Mouse (Mus musculus): ENCODE measurements at regions not wholly inside any gene's neighbourhood (a gene's known extent, or its start where the extent isn't known, plus 50 kb on each side); places are given as distances from the start of the nearest gene placed in this dataset.

DNA sequence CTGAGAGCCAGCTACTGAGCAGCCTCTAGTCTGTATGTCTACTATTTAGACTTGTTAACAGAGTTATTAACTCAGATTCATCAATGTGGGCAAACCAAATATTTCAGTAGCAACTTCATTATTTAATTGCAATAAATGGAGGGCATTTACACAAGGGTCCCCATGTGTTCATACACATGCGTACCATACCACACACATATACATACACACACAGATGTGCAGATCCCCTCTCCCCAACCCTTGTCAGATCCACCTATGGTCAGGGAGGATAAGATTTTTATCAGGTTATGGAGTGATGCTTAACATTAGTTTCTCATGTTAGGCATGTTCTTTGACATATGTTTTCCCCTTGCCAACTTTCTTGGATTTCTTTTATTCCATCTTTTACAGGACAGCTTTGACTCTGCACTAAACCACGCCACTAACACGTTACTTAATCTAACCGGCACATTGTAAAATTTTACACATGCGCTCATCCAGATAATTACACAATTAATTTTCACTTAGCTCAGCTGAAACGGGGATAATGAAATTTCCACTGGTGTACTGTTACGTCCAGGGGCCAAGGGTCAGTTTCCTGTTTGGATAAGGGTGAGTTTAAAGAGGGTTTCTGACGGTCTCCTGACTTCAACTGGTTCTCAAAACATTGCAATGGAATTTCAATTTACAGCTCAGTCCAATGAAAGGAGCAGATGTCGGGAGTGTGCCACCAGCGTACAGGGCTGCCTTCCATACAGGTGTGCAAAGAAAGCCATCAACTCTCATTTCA is 188.3 kb upstream of the Cep162 start:
- TF ChIP-seq POLR2A (IDR thresholded peaks at IDR 0.05; ENCODE audit: borderline replicate concordance, extremely low read depth, insufficient read depth, insufficient read length, poor library complexity, severe bottlenecking) (no peak), CTCF (IDR thresholded peaks at IDR 0.05; ENCODE audit: borderline replicate concordance, extremely low read depth, insufficient read depth, insufficient read length) (no peak)
- no peak for DNase-seq (ENCODE audit: low read depth)

DNA sequence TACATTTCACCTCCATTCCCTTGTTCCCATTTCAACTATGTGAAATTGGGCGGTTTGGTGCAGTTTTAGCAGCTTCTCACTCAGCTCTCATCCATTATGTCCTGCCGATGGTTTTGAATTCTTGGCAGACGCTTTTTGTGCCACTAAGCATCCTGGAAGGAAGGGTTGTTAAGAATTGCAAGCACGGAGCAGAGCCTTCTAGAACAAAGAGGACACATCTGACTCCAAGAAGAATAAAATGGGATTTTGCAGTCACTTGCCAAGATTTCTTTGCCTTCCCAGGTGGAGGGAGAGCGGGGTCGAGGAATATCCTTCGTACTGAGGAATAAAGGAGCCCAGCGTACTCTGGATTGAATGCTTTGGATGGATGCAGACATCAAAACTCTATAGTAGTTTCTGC is 176.7 kb upstream of the Cep162 start:
- DNase-seq (ENCODE audit: low read depth): peak; percentile 82

DNA sequence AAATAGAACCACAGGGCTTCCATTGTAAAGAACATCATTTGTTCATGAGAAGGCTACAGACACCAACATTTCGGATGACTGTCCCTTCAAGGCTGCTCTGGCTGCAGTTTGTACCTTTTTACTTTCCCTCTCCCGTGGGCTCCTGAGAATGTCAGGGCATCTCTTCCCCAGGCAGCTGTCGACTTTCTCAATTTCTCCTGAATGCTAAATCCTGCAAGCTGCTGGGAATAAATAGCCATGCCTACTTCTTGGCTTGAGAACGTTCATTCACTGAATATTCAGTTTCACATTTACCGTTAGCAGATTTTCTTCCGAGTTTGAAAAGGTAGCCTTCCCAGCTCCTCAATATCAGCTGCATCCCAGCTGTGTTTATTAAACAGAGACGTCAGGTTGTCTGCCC is 176.2 kb upstream of the Cep162 start:
- TF ChIP-seq POLR2A (IDR thresholded peaks at IDR 0.05; ENCODE audit: borderline replicate concordance, extremely low read depth, insufficient read depth, insufficient read length, poor library complexity, severe bottlenecking) (no peak), CTCF (IDR thresholded peaks at IDR 0.05; ENCODE audit: borderline replicate concordance, extremely low read depth, insufficient read depth, insufficient read length) (no peak)
- peak; percentile 49 for DNase-seq (ENCODE audit: low read depth)

More for the DNA sequence above, 176.7 kb upstream of the Cep162 start:
- no peak for TF ChIP-seq CTCF (IDR thresholded peaks at IDR 0.05; ENCODE audit: borderline replicate concordance, extremely low read depth, insufficient read depth, insufficient read length)
- TF ChIP-seq POLR2A (IDR thresholded peaks at IDR 0.05; ENCODE audit: borderline replicate concordance, extremely low read depth, insufficient read depth, insufficient read length, poor library complexity, severe bottlenecking): no peak

DNA sequence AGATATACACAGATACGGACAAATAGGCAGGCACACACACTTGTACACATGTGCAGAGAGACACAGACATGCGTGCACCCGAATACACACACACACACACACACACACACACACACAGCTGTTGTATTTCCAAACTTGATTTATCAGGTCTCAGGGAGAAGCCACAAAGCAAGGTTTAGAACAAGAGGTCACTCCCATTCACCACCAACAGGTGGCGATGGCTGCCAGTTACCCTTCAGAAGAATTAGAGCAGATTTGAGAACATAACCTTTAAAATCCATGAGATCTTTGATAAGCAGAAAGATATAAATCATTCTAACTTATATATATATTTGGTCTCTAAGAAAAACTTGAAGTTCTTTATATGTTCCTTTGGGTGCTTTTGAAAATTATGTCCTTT is 169.9 kb upstream of the Cep162 start:
- DNase-seq (ENCODE audit: low read depth): peak; percentile 43
- TF ChIP-seq POLR2A (IDR thresholded peaks at IDR 0.05; ENCODE audit: borderline replicate concordance, extremely low read depth, insufficient read depth, insufficient read length, poor library complexity, severe bottlenecking) (no peak), CTCF (IDR thresholded peaks at IDR 0.05; ENCODE audit: borderline replicate concordance, extremely low read depth, insufficient read depth, insufficient read length) (peak; percentile 58; the same call in 1 of the 2 replicates)

DNA sequence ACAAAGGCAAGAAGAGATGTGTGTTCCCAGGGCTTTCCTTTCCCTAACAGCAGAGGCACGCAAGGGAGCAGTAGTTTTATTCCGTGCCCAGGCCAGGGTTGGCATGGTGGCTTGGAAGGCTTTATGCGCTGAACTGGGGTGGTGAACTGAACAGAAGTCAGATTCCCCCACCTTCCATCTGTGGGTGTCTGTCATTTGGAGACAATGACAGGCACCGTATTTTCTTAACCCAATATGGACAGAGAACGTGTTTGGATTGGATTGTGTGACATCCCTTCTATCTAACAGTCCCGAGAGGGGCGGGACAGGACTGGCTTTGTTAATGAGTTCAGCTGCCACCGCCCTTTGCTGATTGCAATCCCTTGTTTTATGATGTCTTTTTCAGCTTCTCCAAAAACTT is 165.8 kb upstream of the Cep162 start:
- no peak for DNase-seq (ENCODE audit: low read depth)

DNA sequence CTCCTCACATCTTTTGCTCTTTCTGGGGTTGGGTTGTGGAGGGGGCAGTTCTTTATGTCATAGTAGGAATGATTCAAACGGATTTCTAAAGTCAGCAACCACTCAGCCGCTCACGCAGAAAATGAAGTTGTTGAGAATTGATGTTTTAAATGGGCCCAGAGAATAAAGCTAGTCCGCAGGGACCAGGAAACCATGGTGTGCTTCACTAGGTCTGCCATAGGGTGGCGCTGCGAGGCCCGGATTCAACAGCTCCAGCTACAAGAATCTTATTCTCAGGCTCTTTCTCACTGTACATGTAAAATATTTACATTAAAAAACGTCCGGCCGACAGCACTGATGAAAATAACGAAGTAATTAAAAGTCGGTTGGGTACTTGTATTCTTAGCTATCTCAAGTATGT is 164.0 kb upstream of the Cep162 start:
- TF ChIP-seq POLR2A (IDR thresholded peaks at IDR 0.05; ENCODE audit: borderline replicate concordance, extremely low read depth, insufficient read depth, insufficient read length, poor library complexity, severe bottlenecking) (no peak), CTCF (IDR thresholded peaks at IDR 0.05; ENCODE audit: borderline replicate concordance, extremely low read depth, insufficient read depth, insufficient read length) (peak; percentile 81)
- DNase-seq (ENCODE audit: low read depth): peak; percentile 81

More for the DNA sequence above, 165.8 kb upstream of the Cep162 start:
- TF ChIP-seq CTCF (IDR thresholded peaks at IDR 0.05; ENCODE audit: borderline replicate concordance, extremely low read depth, insufficient read depth, insufficient read length) (no peak), POLR2A (IDR thresholded peaks at IDR 0.05; ENCODE audit: borderline replicate concordance, extremely low read depth, insufficient read depth, insufficient read length, poor library complexity, severe bottlenecking) (no peak)

DNA sequence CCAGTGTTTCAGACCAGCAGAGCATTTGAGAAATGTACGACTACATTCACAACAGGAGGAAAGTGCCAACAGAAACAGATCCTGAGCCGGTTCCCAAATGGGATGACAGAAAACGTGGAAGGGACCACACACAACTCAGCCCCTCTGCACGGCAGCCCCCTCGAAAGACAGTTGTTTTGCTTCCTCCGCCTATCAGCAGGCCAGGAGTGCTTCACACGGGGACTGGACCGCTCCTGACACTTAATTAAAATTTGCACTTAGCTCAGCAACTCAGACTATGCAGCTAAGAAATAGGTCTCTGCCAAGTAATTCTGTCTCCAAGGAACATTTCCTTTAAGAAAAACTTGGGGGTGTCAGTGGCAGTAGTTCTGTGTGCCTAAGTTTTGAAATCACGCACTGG is 157.6 kb upstream of the Cep162 start:
- TF ChIP-seq CTCF (IDR thresholded peaks at IDR 0.05; ENCODE audit: borderline replicate concordance, extremely low read depth, insufficient read depth, insufficient read length): no peak
- no peak for TF ChIP-seq POLR2A (IDR thresholded peaks at IDR 0.05; ENCODE audit: borderline replicate concordance, extremely low read depth, insufficient read depth, insufficient read length, poor library complexity, severe bottlenecking)
- peak; percentile 18 for DNase-seq (ENCODE audit: low read depth)

DNA sequence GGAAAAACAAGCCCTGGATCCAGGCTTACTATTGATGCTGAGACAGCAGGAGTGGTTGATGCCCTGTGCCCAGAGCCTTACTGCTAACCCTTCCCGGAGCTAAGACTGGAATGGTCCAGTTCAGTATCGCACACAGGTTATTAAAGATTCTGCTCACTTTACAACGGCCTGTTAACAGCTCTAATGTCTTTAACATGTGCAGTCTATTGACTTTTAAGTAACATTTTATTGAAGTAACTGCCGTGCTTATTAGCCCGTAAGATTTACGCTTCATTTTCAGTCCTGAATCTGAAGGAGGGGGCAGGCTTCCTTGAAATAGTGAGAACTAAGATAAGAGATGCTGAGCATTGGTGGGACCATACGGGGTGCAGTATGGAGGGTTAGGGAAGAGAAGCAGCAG is 155.7 kb upstream of the Cep162 start:
- no peak for TF ChIP-seq POLR2A (IDR thresholded peaks at IDR 0.05; ENCODE audit: borderline replicate concordance, extremely low read depth, insufficient read depth, insufficient read length, poor library complexity, severe bottlenecking)
- no peak for TF ChIP-seq CTCF (IDR thresholded peaks at IDR 0.05; ENCODE audit: borderline replicate concordance, extremely low read depth, insufficient read depth, insufficient read length)

DNA sequence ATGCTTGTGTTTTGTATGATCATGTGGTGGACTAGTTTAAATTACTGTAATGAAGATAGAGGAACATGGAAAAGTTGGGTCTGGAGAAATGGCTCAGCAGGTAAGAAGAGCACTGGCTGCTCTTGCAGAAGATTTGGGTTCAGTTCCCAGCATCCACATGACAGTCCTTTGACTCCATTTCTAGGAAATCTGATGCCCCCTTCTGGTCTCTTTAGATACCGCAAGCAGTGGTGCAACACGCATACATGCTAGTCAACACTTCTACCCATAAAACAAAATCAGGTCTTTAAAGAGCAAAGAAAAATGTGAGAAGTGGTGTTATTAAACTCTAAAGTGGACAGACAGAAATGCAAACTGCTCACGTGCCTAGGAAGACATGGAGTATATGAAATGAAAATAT is 154.4 kb upstream of the Cep162 start:
- no peak for DNase-seq (ENCODE audit: low read depth)
- TF ChIP-seq POLR2A (IDR thresholded peaks at IDR 0.05; ENCODE audit: borderline replicate concordance, extremely low read depth, insufficient read depth, insufficient read length, poor library complexity, severe bottlenecking) (no peak), CTCF (IDR thresholded peaks at IDR 0.05; ENCODE audit: borderline replicate concordance, extremely low read depth, insufficient read depth, insufficient read length) (no peak)

More for the DNA sequence above, 155.7 kb upstream of the Cep162 start:
- no peak for DNase-seq (ENCODE audit: low read depth)

DNA sequence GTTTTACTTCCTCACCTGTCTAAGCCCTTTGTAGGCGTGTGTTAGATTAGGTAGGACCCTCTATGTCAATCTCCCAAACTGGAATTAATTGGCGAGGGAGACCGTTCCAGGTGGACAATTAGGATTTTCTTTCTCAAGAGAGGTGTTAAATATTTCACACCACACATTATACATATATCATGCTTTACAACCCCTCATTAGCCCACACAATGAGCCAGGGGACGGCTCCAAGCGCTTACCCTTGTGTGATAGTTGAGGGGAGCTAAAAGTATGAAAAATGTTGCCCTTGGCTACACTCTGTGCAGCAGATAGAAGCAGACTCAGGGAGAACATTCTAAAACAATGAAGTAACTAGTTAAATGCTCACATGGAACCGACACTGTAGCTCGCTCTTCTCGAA is 153.5 kb upstream of the Cep162 start:
- DNase-seq (ENCODE audit: low read depth): no peak
- no peak for TF ChIP-seq POLR2A (IDR thresholded peaks at IDR 0.05; ENCODE audit: borderline replicate concordance, extremely low read depth, insufficient read depth, insufficient read length, poor library complexity, severe bottlenecking)
- TF ChIP-seq CTCF (IDR thresholded peaks at IDR 0.05; ENCODE audit: borderline replicate concordance, extremely low read depth, insufficient read depth, insufficient read length): no peak

DNA sequence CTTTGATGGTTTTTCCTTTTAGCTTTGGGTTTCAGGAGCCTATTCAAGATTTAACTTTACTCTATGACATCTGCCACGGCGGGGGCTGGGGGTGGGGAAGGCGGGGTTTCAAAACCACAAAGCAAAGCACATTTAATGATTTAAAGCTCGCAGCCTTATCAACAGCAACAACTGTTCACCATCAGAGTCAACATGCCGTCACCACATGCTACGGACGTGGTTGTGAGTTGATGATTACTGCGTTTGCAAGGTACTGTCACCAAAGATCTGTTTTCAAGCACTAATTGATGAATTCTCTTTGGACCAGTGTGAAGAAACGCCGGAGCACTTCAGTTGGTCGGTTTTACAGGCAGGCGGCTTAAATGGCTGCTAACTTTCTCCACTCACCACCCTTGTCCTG is 151.1 kb upstream of the Cep162 start:
- DNase-seq (ENCODE audit: low read depth): no peak
- no peak for TF ChIP-seq CTCF (IDR thresholded peaks at IDR 0.05; ENCODE audit: borderline replicate concordance, extremely low read depth, insufficient read depth, insufficient read length)
- TF ChIP-seq POLR2A (IDR thresholded peaks at IDR 0.05; ENCODE audit: borderline replicate concordance, extremely low read depth, insufficient read depth, insufficient read length, poor library complexity, severe bottlenecking): no peak

DNA sequence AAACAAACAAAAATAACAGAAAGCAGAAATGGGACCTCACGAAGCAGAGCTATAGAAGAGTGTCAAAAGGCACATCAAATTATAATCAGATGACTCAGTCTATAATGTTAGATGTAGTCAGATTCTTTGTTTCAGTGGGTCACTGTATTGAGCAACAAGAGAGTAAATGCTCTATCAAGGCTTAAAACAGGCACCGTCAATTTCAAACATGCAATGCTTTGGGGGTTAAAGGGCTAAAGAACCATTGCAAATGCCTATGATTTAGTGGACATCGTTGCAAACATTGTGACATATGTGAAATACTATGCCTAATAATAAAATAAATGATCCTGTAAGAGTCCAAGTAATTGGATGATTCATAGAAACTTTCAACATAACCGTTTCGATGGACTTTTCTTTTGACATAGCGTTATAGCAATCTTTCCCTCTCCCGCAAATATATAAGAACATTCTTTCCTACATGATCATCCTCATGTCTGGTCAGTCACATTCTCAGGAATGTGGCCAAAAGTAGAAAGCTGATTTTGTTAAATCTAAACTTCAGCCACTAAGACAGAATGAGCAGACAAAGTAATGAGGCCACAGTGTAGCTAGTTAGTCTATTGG is 149.9 kb upstream of the Cep162 start:
- TF ChIP-seq CTCF (IDR thresholded peaks at IDR 0.05; ENCODE audit: borderline replicate concordance, extremely low read depth, insufficient read depth, insufficient read length) (no peak), POLR2A (IDR thresholded peaks at IDR 0.05; ENCODE audit: borderline replicate concordance, extremely low read depth, insufficient read depth, insufficient read length, poor library complexity, severe bottlenecking) (no peak)
- DNase-seq (ENCODE audit: low read depth): no peak
